Mouse (Mus musculus) G1E (cell line): Measurements from ENCODE around the gene Sema4a. TPM values are rescaled to one million over a fixed set of nuclear protein-coding genes. Genes with fewer than 3 reads are reported as not detected.
A peak's percentile ranks its signal among the peaks of the same experiment; 100 is the strongest.

Experiments used
- ATAC-seq: 2 replicates; pipeline ENCODE4 v1.8.0; 2016; ENCODE audit warnings: mild to moderate bottlenecking; ENCODE audit not compliant: insufficient number of reproducible peaks, poor library complexity, low FRiP score, severe bottlenecking; ENCODE audit errors: extremely low read depth
- DNase-seq: peaks from one replicate; pipeline ENCODE4 v3.0.0; 2012; ENCODE audit warnings: low spot score
- H3K27me3 ChIP-seq: 2 replicates; pipeline ENCODE4 v1.6.1; 2012; ENCODE audit warnings: mild to moderate bottlenecking, low read length, inconsistent platforms; ENCODE audit not compliant: insufficient read depth
- H3K36me3 ChIP-seq: replicated peaks from 2 replicates; pipeline ENCODE3; 2012; ENCODE audit warnings: mild to moderate bottlenecking, inconsistent platforms
- H3K4me1 ChIP-seq: 2 replicates; pipeline ENCODE4 v1.6.1; 2012; ENCODE audit warnings: low read depth, low read length, inconsistent platforms, mixed read lengths; ENCODE audit not compliant: insufficient read depth
- H3K4me3 ChIP-seq: 2 replicates; pipeline ENCODE4 v1.5.1; 2012; ENCODE audit warnings: low read depth, mild to moderate bottlenecking, inconsistent platforms, low read length, moderate library complexity, mixed read lengths
- H3K9me3 ChIP-seq: replicated peaks from 2 replicates; pipeline ENCODE4 v1.6.1; 2012; ENCODE audit warnings: inconsistent platforms
- CTCF ChIP-seq: IDR thresholded peaks from 2 replicates; pipeline ENCODE4 v1.5.1; 2012; ENCODE audit warnings: low read depth, low read length, inconsistent platforms, mixed read lengths
- GATA1 ChIP-seq: IDR thresholded peaks from 2 replicates; pipeline ENCODE4 v1.6.1; 2012; ENCODE audit warnings: borderline replicate concordance, low read length, inconsistent platforms, mixed read lengths
- GATA2 ChIP-seq: IDR thresholded peaks from 2 replicates; pipeline ENCODE4 v1.6.1; 2012; ENCODE audit warnings: low read depth, low read length, inconsistent platforms, borderline replicate concordance
- POLR2AphosphoS5 ChIP-seq: IDR thresholded peaks from 2 replicates; pipeline ENCODE4 v1.6.1; 2012; ENCODE audit warnings: low read depth, low read length, inconsistent platforms; ENCODE audit not compliant: insufficient replicate concordance
- TAL1 ChIP-seq: conservative IDR thresholded peaks from 2 replicates; pipeline ENCODE4 v1.6.1; 2012; ENCODE audit warnings: low read depth, low read length, inconsistent platforms, mixed read lengths
- polyA plus RNA-seq: library from polyadenylated mRNA; stranded (reverse); fragments of >175 nt; gene quantifications from 2 replicates; pipeline ENCODE4 v1.2.3, GENCODE M21; 2012
- total RNA-seq, 2 experiments: library from RNA; stranded (forward) in 1 of 2; stranded (reverse) in 1 of 2; fragments of 200-1000 nt in 1 of 2; fragments of >200 nt in 1 of 2; fragmentation: Nextera tagmentation in 1 of 2; gene quantifications; 2 replicates each; pipeline ENCODE4 v1.2.3; 2014 to 2017

The Sema4a gene
- total and polyA plus RNA-seq, 3 experiments, result 0.66 to 1.3 (median 1.1) TPM

DNA sequence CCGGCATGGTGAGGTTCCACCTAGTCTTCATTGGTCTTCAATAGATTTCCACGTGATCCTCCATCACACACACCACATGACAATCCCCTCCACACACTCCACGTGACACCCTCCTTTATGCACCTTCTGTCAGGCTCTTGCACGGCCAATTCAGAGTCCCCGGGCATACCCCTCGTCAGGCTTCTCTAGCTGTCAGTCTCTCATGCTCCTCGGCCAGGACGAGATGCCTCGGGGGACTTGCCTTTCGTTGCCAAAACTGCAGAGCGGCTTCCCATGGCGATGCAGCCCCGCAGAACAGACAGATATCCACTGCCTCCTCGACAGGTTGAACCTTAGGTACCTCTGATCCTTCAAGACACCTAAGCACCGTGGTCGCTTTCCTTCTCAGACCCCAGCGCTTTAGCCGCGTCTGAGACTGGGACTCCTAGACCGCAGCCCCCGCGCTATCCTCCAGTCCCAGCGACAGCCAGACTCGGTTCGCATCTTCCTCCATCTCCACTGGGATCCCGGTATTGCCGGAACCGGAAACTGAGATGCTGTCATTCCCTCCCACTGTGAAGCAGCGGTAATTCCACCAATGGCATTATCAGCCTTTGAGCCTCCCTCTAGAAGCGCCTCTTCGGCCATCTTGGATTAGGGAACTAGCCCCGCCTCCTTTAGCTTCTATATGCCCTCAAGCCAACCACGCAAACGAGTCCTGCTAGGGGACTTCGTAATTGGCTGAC lies 36.2 kb downstream of the Sema4a start, which contains the start of gene Slc25a44:
Gene Slc25a44 (minus strand): TSS at position 535 of the 725 bp plus-strand sequence.
- peak within 1 kb of the TSS; percentile 79 for H3K4me3 ChIP-seq
- H3K4me1 ChIP-seq, result peaks cover 72% of the 10 kb centered on the region
- TF ChIP-seq GATA2, result no peak
- TF ChIP-seq GATA1, result no peak
- no peak for TF ChIP-seq POLR2AphosphoS5
- no peak for TF ChIP-seq CTCF
- no peak for TF ChIP-seq TAL1
- peaks cover 33% of the 10 kb centered on the region for H3K36me3 ChIP-seq
- no peaks in the 10 kb centered on the region for H3K9me3 ChIP-seq
- no peaks in the 10 kb centered on the region for H3K27me3 ChIP-seq
- peak; percentile 90 for DNase-seq
- peak; percentile 78 for ATAC-seq

DNA sequence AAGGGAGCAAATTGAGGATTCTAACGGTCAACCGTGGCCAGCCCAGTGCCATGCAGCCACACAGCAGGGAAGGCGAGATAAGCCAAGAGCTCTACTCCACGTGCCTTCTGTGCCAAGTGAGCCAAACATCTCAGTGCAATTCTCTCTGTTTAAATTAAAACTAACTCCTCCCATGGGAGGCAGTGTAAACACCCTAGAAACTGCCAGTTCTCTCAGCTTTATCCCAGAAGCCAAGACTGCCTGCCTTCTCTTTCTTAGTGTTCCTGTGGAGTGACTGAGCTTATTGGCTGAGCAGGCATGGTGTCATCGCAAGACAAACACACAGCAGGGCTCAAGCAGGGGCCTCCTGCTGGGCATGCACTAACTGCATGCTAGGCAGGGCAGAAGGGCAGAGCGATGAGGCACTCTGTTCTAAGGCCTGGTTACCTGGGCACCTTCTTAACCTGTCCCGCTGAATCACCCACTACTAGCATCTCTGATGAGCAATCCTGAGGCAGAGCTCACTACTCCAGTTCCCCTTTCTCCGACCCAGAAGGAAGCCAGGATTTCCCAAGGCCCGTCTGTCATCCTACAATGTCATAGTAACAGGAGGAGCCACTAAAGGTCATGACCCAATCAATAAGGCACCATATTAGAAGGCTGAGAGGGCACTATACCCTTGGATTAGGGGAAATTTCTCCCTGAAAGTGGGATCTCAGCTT lies 38.8 kb downstream of the Sema4a start:
- peak overlapping the region; percentile 62; the same call in 1 of the 2 replicates for H3K4me3 ChIP-seq
- DNase-seq, result peak; percentile 57
- H3K4me1 ChIP-seq, result peaks cover 84% of the 10 kb centered on the region

DNA sequence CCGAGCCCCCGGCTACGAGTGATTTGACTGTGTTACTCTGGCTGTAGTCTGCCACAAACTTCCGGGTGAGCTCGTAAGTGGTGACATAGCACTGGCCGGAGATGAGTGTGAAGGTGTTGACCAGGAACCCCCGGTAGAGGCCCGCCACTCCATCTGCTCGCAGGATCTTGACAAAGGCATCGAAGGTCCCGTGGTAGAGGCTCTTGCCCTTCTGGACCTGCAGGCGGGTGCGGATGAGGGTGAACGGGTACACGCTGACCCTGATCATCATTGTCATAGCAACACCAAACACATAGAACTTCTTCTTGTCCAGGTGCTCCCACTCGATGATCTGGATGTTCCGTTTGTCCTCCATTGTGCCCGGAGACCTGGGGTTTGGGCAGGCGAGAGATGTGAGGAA lies 40.2 kb downstream of the Sema4a start:
- peaks cover 85% of the 10 kb centered on the region for H3K4me1 ChIP-seq

More for the DNA sequence above, 38.8 kb downstream of the Sema4a start:
- TF ChIP-seq POLR2AphosphoS5 (no peak), GATA2 (no peak), TAL1 (peak; percentile 87), CTCF (no peak)
- Histone ChIP-seq H3K36me3 (peaks cover 59% of the 10 kb centered on the region), H3K27me3 (no peaks in the 10 kb centered on the region), H3K9me3 (no peaks in the 10 kb centered on the region)
- ATAC-seq, result peak; percentile 63

DNA sequence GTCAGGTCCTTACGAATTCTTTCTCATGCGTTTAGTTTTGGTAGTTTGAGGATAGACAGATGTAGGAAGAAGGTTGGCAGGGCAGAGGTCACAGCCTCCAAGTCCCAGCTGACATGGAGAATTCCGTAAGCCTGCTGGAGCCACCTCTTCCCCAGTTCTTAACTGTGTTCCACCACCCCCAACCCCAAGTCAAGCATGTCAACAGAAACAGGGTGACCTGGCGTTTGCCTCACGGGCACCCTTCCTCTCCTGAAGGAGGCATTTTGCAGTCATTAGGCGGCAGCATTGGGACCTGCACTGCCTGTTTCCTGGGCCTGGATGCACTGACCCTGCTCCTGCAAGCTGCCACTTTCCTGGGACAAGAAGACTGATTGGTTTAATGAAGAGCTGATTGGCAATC lies 43.0 kb downstream of the Sema4a start:
- no peaks in the 10 kb centered on the region for H3K9me3 ChIP-seq
- peaks cover 94% of the 10 kb centered on the region for H3K4me1 ChIP-seq
- H3K27me3 ChIP-seq, result no peaks in the 10 kb centered on the region
- DNase-seq (no peak), ATAC-seq (no peak)
- H3K36me3 ChIP-seq, result peaks cover 96% of the 10 kb centered on the region
- TF ChIP-seq TAL1 (no peak), GATA2 (no peak), CTCF (no peak), POLR2AphosphoS5 (no peak), GATA1 (no peak)
- peak overlapping the region; percentile 62; the same call in 1 of the 2 replicates for H3K4me3 ChIP-seq

More for the DNA sequence above, 40.2 kb downstream of the Sema4a start:
- DNase-seq, result no peak
- TF ChIP-seq TAL1, result no peak
- TF ChIP-seq POLR2AphosphoS5, result no peak
- TF ChIP-seq CTCF, result no peak
- no peak for TF ChIP-seq GATA2
- TF ChIP-seq GATA1, result no peak
- no peak for ATAC-seq
- Histone ChIP-seq H3K36me3 (peaks cover 73% of the 10 kb centered on the region), H3K27me3 (no peaks in the 10 kb centered on the region), H3K9me3 (no peaks in the 10 kb centered on the region), H3K4me3 (peak overlapping the region; percentile 62)

DNA sequence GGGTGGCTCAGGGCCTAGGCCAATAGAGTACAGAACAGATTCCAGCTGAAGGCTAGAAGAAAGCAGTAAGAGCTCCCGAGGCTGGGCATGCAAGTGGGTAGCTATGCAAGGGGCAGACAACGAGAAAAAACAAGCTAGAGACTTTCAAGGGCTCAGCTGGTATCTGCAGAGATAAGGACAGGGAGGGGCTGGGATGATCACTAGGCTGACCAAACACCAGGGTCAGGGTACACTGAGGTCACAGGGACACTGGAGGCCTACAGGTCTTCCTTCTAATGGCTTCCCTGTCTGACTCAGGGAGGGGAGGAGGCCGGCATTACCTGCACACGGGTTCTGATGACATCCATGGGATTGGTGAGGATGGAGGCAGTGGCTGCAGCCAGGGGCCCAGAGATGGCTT lies 45.3 kb downstream of the Sema4a start:
- ATAC-seq (no peak), DNase-seq (no peak)
- H3K4me1 ChIP-seq, result peaks cover 94% of the 10 kb centered on the region
- H3K36me3 ChIP-seq, result peaks cover 100% of the 10 kb centered on the region
- TF ChIP-seq GATA1, result no peak
- TF ChIP-seq TAL1, result no peak
- no peak for TF ChIP-seq GATA2
- TF ChIP-seq POLR2AphosphoS5, result no peak
- no peak for TF ChIP-seq CTCF
- H3K9me3 ChIP-seq, result no peaks in the 10 kb centered on the region
- peak overlapping the region; percentile 26; the same call in 1 of the 2 replicates for H3K4me3 ChIP-seq
- H3K27me3 ChIP-seq, result no peaks in the 10 kb centered on the region

DNA sequence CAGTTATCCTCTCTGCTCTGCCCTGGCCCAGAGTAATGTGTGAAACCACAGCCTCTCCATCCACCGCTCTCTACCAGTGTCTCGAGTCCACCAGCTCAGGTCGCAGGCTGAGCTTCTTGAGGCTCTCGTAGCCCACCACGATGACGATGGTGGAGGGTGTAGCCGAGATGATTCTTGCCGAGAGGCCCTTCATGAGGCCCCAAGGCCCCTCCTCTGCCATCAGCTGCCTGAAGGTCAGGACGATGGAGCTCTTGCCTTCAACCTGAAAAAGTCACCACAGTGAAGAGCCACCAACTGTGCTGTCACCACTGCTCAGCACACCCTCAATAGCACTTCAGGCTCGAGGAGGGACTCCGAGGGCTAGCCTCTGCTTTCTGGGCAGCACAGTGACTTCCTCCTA lies 48.3 kb downstream of the Sema4a start:
- ATAC-seq, result no peak
- peaks cover 87% of the 10 kb centered on the region for H3K36me3 ChIP-seq
- no peaks in the 10 kb centered on the region for H3K9me3 ChIP-seq
- no peaks in the 10 kb centered on the region for H3K27me3 ChIP-seq
- H3K4me3 ChIP-seq, result peak overlapping the region; percentile 38; the same call in 1 of the 2 replicates
- H3K4me1 ChIP-seq, result peaks cover 86% of the 10 kb centered on the region
- no peak for DNase-seq
- no peak for TF ChIP-seq GATA1
- no peak for TF ChIP-seq TAL1
- TF ChIP-seq POLR2AphosphoS5, result no peak
- TF ChIP-seq CTCF, result no peak
- TF ChIP-seq GATA2, result no peak
